Mouse (Mus musculus): Measurements from ENCODE around the gene Nt5c3. TPM values are rescaled to one million over a fixed set of nuclear protein-coding genes. Genes with fewer than 3 reads are reported as not detected.
A peak's percentile ranks its signal among the peaks of the same experiment; 100 is the strongest.

Nt5c3 gene
- total and polyA plus RNA-seq, 2 experiments = 12.6 to 42.9 TPM

DNA sequence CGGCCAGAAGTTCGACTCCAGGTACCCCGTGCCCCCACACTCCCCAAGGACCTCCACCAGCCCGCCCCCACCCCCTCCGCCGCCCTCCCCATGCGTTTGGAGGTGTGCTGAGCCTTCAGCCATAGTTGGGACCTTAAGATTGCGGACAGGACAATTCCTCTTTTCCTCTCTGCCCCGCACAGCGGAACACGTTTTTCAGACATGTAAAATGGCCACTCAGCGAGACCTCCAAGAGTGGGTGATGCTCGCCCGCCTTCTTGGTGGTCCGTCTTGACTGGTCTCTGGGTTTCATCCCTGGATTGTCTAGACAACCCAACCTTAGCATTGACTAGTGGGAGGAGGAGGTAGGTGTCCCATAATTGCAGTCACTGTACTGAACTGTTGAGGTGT, 91.3 kb downstream of the Nt5c3 start:
- Histone ChIP-seq H3K27ac (replicated peaks; ENCODE audit: insufficient read depth, low read depth, low read length) (no peak overlapping the region), H3K4me1 (ENCODE audit: control insufficient read depth, insufficient read depth, low read length) (peaks cover 5% of the 10 kb centered on the region), H3K4me3 (ENCODE audit: insufficient read depth, low read depth, low read length) (peak overlapping the region; percentile 61), H3K9ac (ENCODE audit: low read depth, low read length) (peak overlapping the region; percentile 83), H3K36me3 (ENCODE audit: control insufficient read depth, insufficient read depth, low read length) (peaks cover 3% of the 10 kb centered on the region), H3K27me3 (ENCODE audit: control insufficient read depth, insufficient read depth, low read length) (no peaks in the 10 kb centered on the region), H3K79me2 (ENCODE audit: control insufficient read depth, insufficient read depth, low read length) (0 out of 2 replicates have a peak, but pooled peaks cover 4% of the 10 kb centered on the region)
- DNase-seq (ENCODE audit: extremely low read depth, low read depth, low spot score) = no peak
- TF ChIP-seq CTCF (IDR thresholded peaks at IDR 0.05; ENCODE audit: low read depth, low read length) = no peak
- no peak for TF ChIP-seq POLR2A (IDR thresholded peaks at IDR 0.05; ENCODE audit: extremely low read depth, insufficient read depth, low read length)
- 3% methylated on average over 12 of the region's 15 CpGs for WGBS

Other genes starting within 250 kb of the Nt5c3 start
- gene Lsm5, start 219.2 kb downstream of the Nt5c3 start, total RNA-seq (2014; rRNA removed) = 10.3 and 10.8 TPM in 2 replicates
- gene Lsm5, start 219.2 kb downstream of the Nt5c3 start, polyA plus RNA-seq (2012; rRNA removed) = 1.5 and 4.2 TPM in 2 replicates
- 21.6 and 21.9 TPM in 2 replicates for gene Avl9, start 209.0 kb downstream of the Nt5c3 start, total RNA-seq (2014; rRNA removed)
- 2.6 and 3.3 TPM in 2 replicates for gene Avl9, start 209.0 kb downstream of the Nt5c3 start, polyA plus RNA-seq (2012; rRNA removed)
- 16.1 and 20.8 TPM in 2 replicates for gene Kbtbd2, start 126.1 kb downstream of the Nt5c3 start, total RNA-seq (2014; rRNA removed)
- gene Kbtbd2, start 126.1 kb downstream of the Nt5c3 start, polyA plus RNA-seq (2012; rRNA removed) = 4.4 and 5.0 TPM in 2 replicates
- 32.2 and 35.7 TPM in 2 replicates for gene Fkbp9, start 91.9 kb downstream of the Nt5c3 start, total RNA-seq (2014; rRNA removed)
- 12.4 and 12.6 TPM in 2 replicates for gene Fkbp9, start 91.9 kb downstream of the Nt5c3 start, polyA plus RNA-seq (2012; rRNA removed)
- gene Vmn1r4, start 83 bp upstream of the Nt5c3 start, total RNA-seq (2014; rRNA removed) = 0.65 and 0.81 TPM in 2 replicates
- gene Vmn1r4, start 83 bp upstream of the Nt5c3 start, polyA plus RNA-seq (2012; rRNA removed) = 0.06 TPM in 1 of 2 replicates, not detected in the other
- 0.09 and 0.13 TPM in 2 replicates for gene Vmn1r5, start 46.3 kb upstream of the Nt5c3 start, total RNA-seq (2014; rRNA removed)
- not detected in 2 replicates for gene Vmn1r5, start 46.3 kb upstream of the Nt5c3 start, polyA plus RNA-seq (2012; rRNA removed)
- 0.13 TPM in 1 of 2 replicates, not detected in the other for gene Vmn1r6, start 73.3 kb upstream of the Nt5c3 start, total RNA-seq (2014; rRNA removed)
- gene Vmn1r6, start 73.3 kb upstream of the Nt5c3 start, polyA plus RNA-seq (2012; rRNA removed) = not detected in 2 replicates
- not detected in 2 replicates for gene Vmn1r7, start 101.4 kb upstream of the Nt5c3 start, total RNA-seq (2014; rRNA removed)
- gene Vmn1r7, start 101.4 kb upstream of the Nt5c3 start, polyA plus RNA-seq (2012; rRNA removed) = not detected in 2 replicates
- gene Vmn1r8, start 108.4 kb upstream of the Nt5c3 start, total RNA-seq (2014; rRNA removed) = not detected in 2 replicates
- not detected in 2 replicates for gene Vmn1r8, start 108.4 kb upstream of the Nt5c3 start, polyA plus RNA-seq (2012; rRNA removed)
- gene Vmn1r9, start 142.9 kb upstream of the Nt5c3 start, total RNA-seq (2014; rRNA removed) = not detected in 2 replicates
- not detected in 2 replicates for gene Vmn1r9, start 142.9 kb upstream of the Nt5c3 start, polyA plus RNA-seq (2012; rRNA removed)
- not detected in 2 replicates for gene Vmn1r10, start 185.5 kb upstream of the Nt5c3 start, total RNA-seq (2014; rRNA removed)
- gene Vmn1r10, start 185.5 kb upstream of the Nt5c3 start, polyA plus RNA-seq (2012; rRNA removed) = not detected in 2 replicates
- not detected in 2 replicates for gene Vmn1r11, start 209.5 kb upstream of the Nt5c3 start, total RNA-seq (2014; rRNA removed)
- not detected in 2 replicates for gene Vmn1r11, start 209.5 kb upstream of the Nt5c3 start, polyA plus RNA-seq (2012; rRNA removed)
- not detected in 2 replicates for gene Vmn1r12, start 233.0 kb upstream of the Nt5c3 start, total RNA-seq (2014; rRNA removed)
- not detected in 2 replicates for gene Vmn1r12, start 233.0 kb upstream of the Nt5c3 start, polyA plus RNA-seq (2012; rRNA removed)

Measured in liver, adult 2 months (tissue).